ENCODE assay signal across 24 mouse cellular contexts in the genomic region with DNA sequence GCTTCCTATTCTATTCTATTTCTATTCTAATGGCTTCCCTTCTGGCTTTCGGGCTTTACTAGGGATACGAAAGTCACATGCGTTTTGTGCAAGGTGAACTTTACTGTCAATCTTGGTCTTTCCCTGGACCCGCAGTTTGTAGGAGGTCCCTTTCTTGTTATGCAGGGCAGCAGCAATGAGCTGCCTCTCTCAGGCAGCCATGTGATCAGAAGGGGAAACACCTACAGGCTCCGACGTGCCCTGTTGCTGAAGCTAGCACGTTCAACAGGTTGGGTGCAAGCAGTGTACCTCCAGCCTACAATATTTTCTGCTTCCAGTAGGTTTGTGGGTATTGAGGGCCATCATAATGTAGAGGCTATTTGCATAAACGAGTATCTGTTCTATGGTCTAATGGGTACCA. TPM values are rescaled to one million over a fixed set of nuclear protein-coding genes. Genes with fewer than 3 reads are reported as not detected.
A peak's percentile ranks its signal among the peaks of the same experiment; 100 is the strongest.
DNase-seq lines count a peak whose midpoint lies in the region; ATAC-seq lines count a peak whose summit lies in the region.
"Had no signal": no experiment of that assay in that cellular context is flagged by ENCODE, and none has a peak within 500 bp of the region (broad histone marks: within the 10 kb centered on the region; RNA-seq: fewer than 3 reads in every experiment).

No protein-coding gene starts in this region.

- H3K27me3 ChIP-seq in embryonic facial prominence, embryonic 14.5 days (replicated peaks; ENCODE audit: control insufficient read depth, insufficient read depth, low read length) = no peaks in the 10 kb centered on the region
- H3K27me3 ChIP-seq in embryonic facial prominence, embryonic 10.5 days (replicated peaks; ENCODE audit: low read depth, poor library complexity, severe bottlenecking) = no peaks in the 10 kb centered on the region
- H3K27me3 ChIP-seq: embryonic facial prominence, embryonic 15.5 days; forebrain, embryonic 12.5 days; limb, embryonic 12.5 days; liver, embryonic 15.5 days; neural tube, embryonic 12.5 days had no signal

- peak; percentile 59 for DNase-seq in embryonic facial prominence, embryonic 14.5 days (ENCODE audit: low spot score)
- no peak for DNase-seq in embryonic facial prominence, embryonic 10.5 days (ENCODE audit: low spot score)
- DNase-seq in spleen, postnatal 36 days (ENCODE audit: low spot score in 2 of 2) = peak; percentile 49 to 52
- DNase-seq in spleen, adult 12 weeks (ENCODE audit: low spot score) = no peak
- no peak for DNase-seq in kidney, postnatal 10 days
- no peak for DNase-seq in left cerebral cortex, postnatal 36 days (ENCODE audit: low spot score in 2 of 2)
- no peak for DNase-seq in left cerebral cortex, adult 18-20 months (ENCODE audit: low spot score in 2 of 2)
- DNase-seq: adrenal gland, postnatal 14 days; cerebellum, adult 2 months; gastrocnemius, postnatal 14 days; heart, postnatal 14 days; thymus, adult 2 months had no signal

- WGBS in embryonic facial prominence, embryonic 14.5 days = 62% methylated on average over 8 of the region's 8 CpGs
- WGBS in embryonic facial prominence, embryonic 10.5 days = 70% methylated on average over 8 of the region's 8 CpGs

- ATAC-seq in embryonic facial prominence, embryonic 14.5 days (ENCODE audit: low read depth) = no peak
- ATAC-seq in activated CD4-positive, CD25-positive, alpha-beta regulatory T cell, adult 4 months = peak; percentile 55
- ATAC-seq: intestine, postnatal 0 days had no signal

- H3K4me3 ChIP-seq in embryonic facial prominence, embryonic 14.5 days (ENCODE audit: low read depth, low read length) = no peak overlapping the region
- H3K4me3 ChIP-seq in embryonic facial prominence, embryonic 10.5 days = no peak overlapping the region
- H3K4me3 ChIP-seq: embryonic facial prominence, embryonic 15.5 days; forebrain, embryonic 12.5 days; heart, embryonic 10.5 days; limb, embryonic 12.5 days; liver, embryonic 15.5 days; neural tube, embryonic 12.5 days had no signal

- no peaks in the 10 kb centered on the region for H3K36me3 ChIP-seq in embryonic facial prominence, embryonic 14.5 days (ENCODE audit: control insufficient read depth, insufficient read depth, low read length)
- H3K36me3 ChIP-seq in embryonic facial prominence, embryonic 10.5 days (replicated peaks) = no peaks in the 10 kb centered on the region
- H3K36me3 ChIP-seq: embryonic facial prominence, embryonic 15.5 days; forebrain, embryonic 12.5 days; heart, embryonic 10.5 days; limb, embryonic 12.5 days; liver, embryonic 15.5 days; neural tube, embryonic 12.5 days had no signal

- H3K4me1 ChIP-seq in embryonic facial prominence, embryonic 14.5 days (ENCODE audit: control insufficient read depth, insufficient read depth, low read length) = peaks cover 7% of the 10 kb centered on the region; the same call in 1 of the 2 replicates
- H3K4me1 ChIP-seq in embryonic facial prominence, embryonic 10.5 days = peaks cover 43% of the 10 kb centered on the region

- no peak overlapping the region for H3K9ac ChIP-seq in embryonic facial prominence, embryonic 14.5 days (ENCODE audit: low read depth, low read length)
- H3K9ac ChIP-seq: embryonic facial prominence, embryonic 15.5 days; forebrain, embryonic 12.5 days; hindbrain, embryonic 14.5 days; limb, embryonic 12.5 days; liver, embryonic 15.5 days; neural tube, embryonic 12.5 days had no signal

- H3K4me2 ChIP-seq in embryonic facial prominence, embryonic 14.5 days (ENCODE audit: low read depth, low read length) = no peak overlapping the region
- H3K4me2 ChIP-seq: embryonic facial prominence, embryonic 15.5 days; forebrain, embryonic 12.5 days; hindbrain, embryonic 14.5 days; limb, embryonic 12.5 days; liver, embryonic 15.5 days; neural tube, embryonic 12.5 days had no signal

- H3K9me3 ChIP-seq in embryonic facial prominence, embryonic 14.5 days (ENCODE audit: control insufficient read depth, low read length) = no peaks in the 10 kb centered on the region
- no peaks in the 10 kb centered on the region for H3K9me3 ChIP-seq in embryonic facial prominence, embryonic 10.5 days
- H3K9me3 ChIP-seq: embryonic facial prominence, embryonic 15.5 days; forebrain, embryonic 12.5 days; heart, embryonic 10.5 days; liver, embryonic 15.5 days; neural tube, embryonic 12.5 days had no signal

- H3K27ac ChIP-seq in embryonic facial prominence, embryonic 14.5 days (replicated peaks; ENCODE audit: low read depth, low read length) = no peak overlapping the region
- H3K27ac ChIP-seq in embryonic facial prominence, embryonic 10.5 days (replicated peaks) = no peak overlapping the region
- H3K27ac ChIP-seq: embryonic facial prominence, embryonic 15.5 days; forebrain, embryonic 12.5 days; heart, embryonic 10.5 days; hindbrain, embryonic 14.5 days; limb, embryonic 12.5 days; liver, embryonic 15.5 days; neural tube, embryonic 12.5 days had no signal

- intact Hi-C loops in left cerebral cortex, postnatal 36 days (cut with DNase I) = no loop called here

RNA-seq across cellular contexts. Expression of gene Chd9, which starts 2.8 kb away (rescaled TPM):
- 114 and 123 TPM in 2 replicates for polyA plus RNA-seq in embryonic facial prominence, embryonic 14.5 days (2014; fragmentation: Nextera tagmentation; extraction: Ambion mirVana)
- polyA plus RNA-seq in embryonic facial prominence, embryonic 10.5 days (2016; fragmentation: Nextera tagmentation; extraction: Ambion mirVana) = 30.3 and 34.2 TPM in 2 replicates
- polyA plus RNA-seq in activated CD4-positive, CD25-positive, alpha-beta regulatory T cell, adult 4 months (2017; shearing (Covaris generic)) = 100 to 1,000 TPM; 117 to 118 TPM
- total RNA-seq in left cerebral cortex, postnatal 36 days (2021) = 100 to 1,000 TPM; 183 to 217 TPM
- 100 to 1,000 TPM; 175 to 214 TPM for total RNA-seq in left cerebral cortex, adult 18-20 months (2021)

RNA-seq across cellular contexts. Expression of gene Gm19935, which starts 13.8 kb away (rescaled TPM):
- 1.8 TPM in 1 of 2 replicates, not detected in the other for polyA plus RNA-seq in embryonic facial prominence, embryonic 14.5 days (2014; fragmentation: Nextera tagmentation; extraction: Ambion mirVana)
- polyA plus RNA-seq in embryonic facial prominence, embryonic 10.5 days (2016; fragmentation: Nextera tagmentation; extraction: Ambion mirVana) = not detected in 2 replicates
- polyA plus RNA-seq in activated CD4-positive, CD25-positive, alpha-beta regulatory T cell, adult 4 months (2017; shearing (Covaris generic)) = not detected
- total RNA-seq in left cerebral cortex, postnatal 36 days (2021) = 1 to 10 TPM; 1.4 TPM
- 1 to 10 TPM in 1 of 2 experiments, under 1 TPM in 1; 0.94 to 2.4 TPM for total RNA-seq in left cerebral cortex, adult 18-20 months (2021)
- total RNA-seq: adrenal gland, postnatal 14 days; common myeloid progenitor, adult 5-6 weeks; gastrocnemius, postnatal 14 days had no signal
- polyA plus RNA-seq: forebrain, embryonic 12.5 days; heart, embryonic 10.5 days; intestine, postnatal 0 days; kidney, embryonic 16.5 days; limb, embryonic 12.5 days; liver, embryonic 15.5 days; stomach, embryonic 14.5 days had no signal

Comparison
In these comparisons a context has a peak if more than half of its experiments do, and no peak if none do; other contexts are left out.
1. DNase-seq: peak in embryonic facial prominence, embryonic 14.5 days (single experiment) and spleen, postnatal 36 days (2 of 2); none in embryonic facial prominence, embryonic 10.5 days (single experiment), spleen, adult 12 weeks (single experiment), kidney, postnatal 10 days (single experiment), left cerebral cortex, postnatal 36 days (0 of 2) and left cerebral cortex, adult 18-20 months (0 of 2).